Mouse (Mus musculus) liver, embryonic 14.5 days (tissue): ENCODE measurements around the gene Nmd3.

ENCODE experiments used
- CTCF ChIP-seq: IDR thresholded peaks from 2 replicates; pipeline ENCODE4 v1.5.1; 2016; ENCODE audit warnings: antibody characterized with exemption, low read depth, control low read depth
- EP300 ChIP-seq: IDR thresholded peaks from 2 replicates; pipeline ENCODE4 v1.6.1; 2016; ENCODE audit warnings: antibody characterized with exemption, low read depth

GRCm38 (mm10) chr3:69755968-69756367, 34.2 kb downstream of the Nmd3 start:
- TF ChIP-seq CTCF, result no peak
- TF ChIP-seq EP300, result no peak
